Mouse (Mus musculus): Measurements from ENCODE around the gene Tecrl. TPM values are rescaled to one million over a fixed set of nuclear protein-coding genes. Genes with fewer than 3 reads are reported as not detected.

Tecrl gene
- not detected in 2 replicates for polyA plus RNA-seq (2012)

DNA sequence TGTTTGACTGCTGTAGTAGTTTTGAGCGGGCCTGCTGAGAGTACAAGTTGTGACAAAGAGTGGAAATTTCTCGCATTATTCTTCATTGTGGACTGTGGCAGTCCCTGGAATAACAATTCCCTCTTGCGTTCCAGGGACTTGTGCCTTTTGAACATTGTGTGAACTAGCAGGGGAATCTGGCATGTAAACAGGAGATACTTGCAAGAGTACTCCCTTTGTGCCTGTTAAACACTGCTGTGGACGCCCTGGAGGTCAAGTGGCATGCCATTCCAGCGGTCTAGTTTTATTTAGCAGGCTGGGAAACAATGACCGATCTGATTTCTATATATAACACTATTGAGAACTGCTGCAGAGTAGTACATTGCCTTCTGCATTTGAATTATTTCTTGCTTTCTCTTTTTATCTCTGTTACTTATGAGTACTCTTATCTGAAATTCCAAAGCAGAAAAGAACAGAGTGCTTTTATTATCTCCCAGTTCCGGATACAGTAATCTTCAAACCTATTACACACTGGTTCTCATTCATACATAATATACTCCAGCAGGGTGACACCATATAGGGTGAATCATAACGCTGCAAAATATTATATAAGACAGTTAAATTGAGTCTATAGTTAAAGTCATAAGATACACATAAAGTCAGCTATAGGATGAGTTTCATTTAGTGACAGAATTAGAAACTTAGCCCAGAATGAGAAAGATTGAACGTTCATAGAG, at the start of gene Tecrl:
Tecrl (minus strand) TSS at position 350 of the 716 bp plus-strand sequence.

